Mouse (Mus musculus) hindbrain, embryonic 14.5 days (tissue): Measurements from ENCODE around the gene Slc44a2. TPM values are rescaled to one million over a fixed set of nuclear protein-coding genes. Genes with fewer than 3 reads are reported as not detected.
"Not testable (repeated sequence)": the region's sequence is repeated elsewhere in the genome, so short reads cannot be mapped to it uniquely, and the experiment has no call there.

Source experiments
- ATAC-seq: fragments of 200-750 bp; cut with Nextera tagmentation; 2 replicates; pipeline ENCODE4 v1.8.0; 2017; ENCODE audit warnings: moderate number of reproducible peaks, mild to moderate bottlenecking, moderate TSS enrichment, moderate library complexity; ENCODE audit not compliant: low FRiP score
- DNase-seq: peaks from one replicate; pipeline ENCODE4 v3.0.0-alpha.2; 2015; ENCODE audit warnings: low spot score
- H3K27ac ChIP-seq: fragments of 300-500 bp; sonication (generic); 2 replicates; pipeline ENCODE4 v1.5.1; 2014; ENCODE audit warnings: mild to moderate bottlenecking, moderate library complexity
- H3K27me3 ChIP-seq: fragments of 300-500 bp; sonication (generic); 2 replicates; pipeline ENCODE4 v1.6.1; 2014; ENCODE audit warnings: mild to moderate bottlenecking, low read length, mixed read lengths; ENCODE audit not compliant: control insufficient read depth, insufficient read depth
- H3K36me3 ChIP-seq: fragments of 300-500 bp; sonication (generic); replicated peaks from 2 replicates; pipeline ENCODE4 v1.6.1; 2014; ENCODE audit not compliant: control insufficient read depth, insufficient read depth
- H3K4me1 ChIP-seq: fragments of 300-500 bp; sonication (generic); replicated peaks from 2 replicates; pipeline ENCODE4 v1.6.1; 2014; ENCODE audit warnings: antibody characterized with exemption, low read length, mixed read lengths; ENCODE audit not compliant: control insufficient read depth, insufficient read depth
- H3K4me2 ChIP-seq: fragments of 300-500 bp; sonication (generic); replicated peaks from 2 replicates; pipeline ENCODE4 v1.6.1; 2014; ENCODE audit warnings: mild to moderate bottlenecking, moderate library complexity
- H3K4me3 ChIP-seq: fragments of 300-500 bp; sonication (generic); replicated peaks from 2 replicates; pipeline ENCODE4 v1.5.1; 2014; ENCODE audit warnings: mild to moderate bottlenecking, low read length
- H3K9ac ChIP-seq: fragments of 300-500 bp; sonication (generic); 2 replicates; pipeline ENCODE4 v1.6.1; 2014
- H3K9me3 ChIP-seq: fragments of 300-500 bp; sonication (generic); 2 replicates; pipeline ENCODE4 v1.6.1; 2016; ENCODE audit warnings: low read length; ENCODE audit not compliant: control insufficient read depth
- WGBS: fragments of 180-500 bp; shearing (Covaris S2); extraction: QIAGEN DNeasy Blood & Tissue Kit; methylation state at CpG from one replicate; pipeline ENCODE4 v1.1.7; 2014; 5-methylcytosine and 5-hydroxymethylcytosine counted together
- polyA plus RNA-seq: library from polyadenylated mRNA; unstranded; fragments of >200 nt; fragmentation: Nextera tagmentation; extraction: Ambion mirVana; gene quantifications from 2 replicates; pipeline ENCODE4 v1.2.1, GENCODE M21; 2014

Slc44a2 gene
- polyA plus RNA-seq, 1 experiment from 2014 or later: 62.3 TPM

DNA sequence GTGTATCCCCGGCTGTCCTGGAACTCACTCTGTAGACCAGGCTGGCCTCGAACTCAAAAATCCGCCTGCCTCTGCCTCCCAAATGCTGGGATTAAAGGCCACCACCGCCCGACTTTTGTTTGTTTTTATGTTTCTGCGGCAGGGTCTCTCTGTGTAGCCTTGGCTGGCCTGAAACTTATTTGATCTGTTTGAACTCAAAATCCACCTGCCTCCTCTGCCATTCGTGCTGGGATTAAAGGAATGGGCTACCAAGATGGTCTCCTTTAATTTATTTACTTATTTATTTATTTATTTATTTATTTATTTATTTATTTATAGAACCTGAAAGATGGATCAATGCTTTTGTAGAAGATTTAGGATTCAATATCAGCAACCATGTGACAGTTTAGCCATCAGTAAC is 28.6 kb upstream of the Slc44a2 start:
- 23% methylated on average over 7 of the region's 7 CpGs for WGBS
- Histone ChIP-seq H3K9ac (peak overlapping the region; percentile 16; the same call in 1 of the 2 replicates), H3K4me2 (peak overlapping the region; percentile 58), H3K4me3 (peak overlapping the region; percentile 66; the same call in 1 of the 2 replicates), H3K4me1 (peaks cover 27% of the 10 kb centered on the region)
- not testable (repeated sequence) for DNase-seq, H3K36me3 ChIP-seq, H3K9me3 ChIP-seq, ATAC-seq, H3K27me3 ChIP-seq, H3K27ac ChIP-seq

DNA sequence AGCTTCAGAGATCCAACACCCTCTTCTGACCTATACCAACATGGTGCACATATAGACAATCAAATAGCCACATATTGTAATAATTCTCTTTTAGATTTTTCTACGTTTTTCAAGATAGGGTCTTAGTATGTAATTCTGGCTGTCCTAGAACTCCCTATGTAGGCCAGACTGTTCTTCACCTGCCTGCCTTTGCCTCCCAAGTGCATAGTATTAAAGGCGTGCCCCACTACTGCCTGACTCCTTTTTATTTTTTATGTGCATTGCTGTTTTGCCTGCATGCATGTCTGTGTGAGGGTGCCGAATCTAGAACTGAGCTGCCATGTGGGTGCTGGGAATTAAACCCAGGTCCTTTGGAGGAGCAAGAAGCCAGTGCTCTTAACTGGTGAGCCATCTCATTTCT is 28.2 kb upstream of the Slc44a2 start:
- no peak overlapping the region for H3K27ac ChIP-seq
- no peak overlapping the region for H3K4me2 ChIP-seq
- no peaks in the 10 kb centered on the region for H3K27me3 ChIP-seq
- H3K36me3 ChIP-seq: no peaks in the 10 kb centered on the region
- no peak overlapping the region for H3K9ac ChIP-seq
- H3K4me3 ChIP-seq: no peak overlapping the region
- ATAC-seq (no peak), DNase-seq (no peak)
- H3K9me3 ChIP-seq: no peaks in the 10 kb centered on the region
- WGBS: 96% methylated on average over 3 of the region's 3 CpGs
- H3K4me1 ChIP-seq: peaks cover 23% of the 10 kb centered on the region

DNA sequence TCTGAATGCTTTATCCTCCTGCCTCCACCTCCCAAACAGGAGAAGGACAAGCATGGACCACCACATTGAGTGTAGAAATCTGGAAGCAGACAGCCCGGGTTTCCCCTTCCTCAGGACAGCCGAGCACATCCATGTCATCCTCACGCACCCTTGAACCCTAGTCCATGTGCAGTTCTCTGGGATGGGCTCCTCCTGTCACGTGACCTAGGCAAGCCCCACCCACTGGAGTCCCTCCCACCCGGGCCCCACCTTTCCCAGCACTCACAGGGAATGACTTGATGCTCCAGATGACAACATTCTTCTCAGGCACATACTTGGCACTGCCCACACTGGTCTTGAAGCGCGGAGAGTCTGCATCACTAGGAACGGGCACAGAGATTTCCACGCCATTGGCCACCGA is 21.5 kb upstream of the Slc44a2 start:
- Histone ChIP-seq H3K4me3 (no peak overlapping the region), H3K9me3 (no peaks in the 10 kb centered on the region), H3K36me3 (no peaks in the 10 kb centered on the region), H3K27me3 (no peaks in the 10 kb centered on the region), H3K9ac (no peak overlapping the region), H3K27ac (no peak overlapping the region), H3K4me2 (no peak overlapping the region), H3K4me1 (no peaks in the 10 kb centered on the region)
- DNase-seq: no peak
- no peak for ATAC-seq
- 87% methylated on average over 10 of the region's 10 CpGs for WGBS

- Histone ChIP-seq H3K4me1 (no peaks in the 10 kb centered on the region), H3K9me3 (no peaks in the 10 kb centered on the region)
- 89% methylated on average over 7 of the region's 7 CpGs for WGBS
Observed at GRCm38 (mm10) chr9:21305065-21305464, 15.4 kb upstream of the Slc44a2 start.

DNA sequence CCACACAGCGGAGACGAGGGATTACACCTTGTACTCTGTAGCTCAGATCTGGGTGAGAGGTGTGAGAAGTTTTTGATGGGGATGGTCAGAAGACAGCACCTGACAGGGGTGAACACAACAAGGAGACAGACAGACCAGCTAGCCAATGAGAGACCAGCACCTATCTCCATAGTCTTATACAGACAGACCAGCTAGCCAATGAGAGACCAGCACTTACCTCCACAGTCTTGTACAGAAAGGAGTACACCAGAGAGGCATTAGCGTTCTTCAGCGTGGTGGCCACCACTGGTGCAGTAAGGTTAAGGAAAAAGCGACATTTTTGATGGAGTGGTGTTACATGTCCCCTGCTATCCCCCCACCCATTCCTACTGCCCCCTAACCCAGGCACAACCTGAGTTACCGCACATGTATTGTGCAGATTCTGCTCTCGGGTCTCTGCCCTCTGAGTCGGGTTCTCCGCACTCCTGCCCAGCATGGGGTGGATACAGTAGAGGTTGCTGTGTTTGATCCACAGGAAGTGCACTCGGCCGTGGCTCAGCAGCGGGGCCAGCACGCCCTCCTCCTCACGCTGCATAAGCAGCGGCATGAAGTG is 11.3 kb upstream of the Slc44a2 start:
- no peak overlapping the region for H3K27ac ChIP-seq
- 76% methylated on average over 15 of the region's 15 CpGs for WGBS
- H3K27me3 ChIP-seq: peaks cover 19% of the 10 kb centered on the region
- H3K4me3 ChIP-seq: no peak overlapping the region
- H3K4me1 ChIP-seq: no peaks in the 10 kb centered on the region
- H3K36me3 ChIP-seq: no peaks in the 10 kb centered on the region
- 0 out of 2 replicates have a peak, but pooled peaks cover 4% of the 10 kb centered on the region for H3K9me3 ChIP-seq
- DNase-seq (no peak), ATAC-seq (no peak)
- no peak overlapping the region for H3K4me2 ChIP-seq
- H3K9ac ChIP-seq: no peak overlapping the region

More at GRCm38 (mm10) chr9:21305065-21305464, 15.4 kb upstream of the Slc44a2 start:
- H3K27me3 ChIP-seq: no peaks in the 10 kb centered on the region
- H3K27ac ChIP-seq: no peak overlapping the region
- H3K4me3 ChIP-seq: no peak overlapping the region
- H3K4me2 ChIP-seq: no peak overlapping the region
- no peak overlapping the region for H3K9ac ChIP-seq
- no peak for ATAC-seq
- no peaks in the 10 kb centered on the region for H3K36me3 ChIP-seq
- DNase-seq: no peak

- no peak overlapping the region for H3K27ac ChIP-seq
- H3K4me2 ChIP-seq: peak overlapping the region; percentile 40
- 25% methylated on average over 7 of the region's 7 CpGs for WGBS
- no peak overlapping the region for H3K9ac ChIP-seq
- DNase-seq (no peak), ATAC-seq (no peak)
- peak overlapping the region; percentile 27 for H3K4me3 ChIP-seq
- H3K4me1 ChIP-seq: no peaks in the 10 kb centered on the region
- 0 out of 2 replicates have a peak, but pooled peaks cover 4% of the 10 kb centered on the region for H3K9me3 ChIP-seq
- peaks cover 19% of the 10 kb centered on the region for H3K27me3 ChIP-seq
- H3K36me3 ChIP-seq: no peaks in the 10 kb centered on the region
Observed at GRCm38 (mm10) chr9:21311695-21312094, 8.8 kb upstream of the Slc44a2 start.

- no peak within 1 kb of the TSS for H3K9ac ChIP-seq
- H3K4me1 ChIP-seq: no peaks in the 10 kb centered on the region
- no peak within 1 kb of the TSS for H3K27ac ChIP-seq
- DNase-seq (no peak), ATAC-seq (no peak)
- 0 out of 2 replicates have a peak, but pooled peaks cover 4% of the 10 kb centered on the region for H3K9me3 ChIP-seq
- H3K4me2 ChIP-seq: peak within 1 kb of the TSS; percentile 40
- peak within 1 kb of the TSS; percentile 27 for H3K4me3 ChIP-seq
- no peaks in the 10 kb centered on the region for H3K36me3 ChIP-seq
- peaks cover 19% of the 10 kb centered on the region for H3K27me3 ChIP-seq
- WGBS: 12% methylated on average over 34 of the region's 35 CpGs
Observed at GRCm38 (mm10) chr9:21312134-21312533, 8.4 kb upstream of the Slc44a2 start, which contains the start of gene Ap1m2. Gene Ap1m2 (minus strand): TSS chr9:21312337.

DNA sequence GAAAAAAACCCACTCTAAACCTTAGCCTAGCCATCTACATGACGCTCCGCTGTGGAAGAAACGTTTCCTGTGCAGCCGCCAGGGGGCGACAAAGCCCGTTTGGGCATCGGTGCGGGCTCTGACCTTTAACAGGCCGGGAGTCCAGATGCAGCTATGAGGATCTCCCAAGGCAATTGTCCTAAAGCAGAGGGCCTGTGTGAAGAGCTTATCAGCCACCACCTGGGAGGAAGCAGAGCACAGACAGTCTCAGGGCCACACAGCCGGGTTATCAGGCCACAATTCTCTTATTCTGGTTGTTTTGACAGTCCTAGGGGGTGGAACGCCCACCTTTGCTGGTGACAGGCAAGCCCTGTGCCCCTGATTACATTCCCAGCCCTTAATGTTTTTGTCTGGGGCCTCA is 7.1 kb upstream of the Slc44a2 start:
- Histone ChIP-seq H3K27me3 (peaks cover 19% of the 10 kb centered on the region), H3K9ac (no peak overlapping the region), H3K4me1 (no peaks in the 10 kb centered on the region), H3K4me3 (no peak overlapping the region), H3K9me3 (0 out of 2 replicates have a peak, but pooled peaks cover 4% of the 10 kb centered on the region), H3K27ac (no peak overlapping the region), H3K36me3 (no peaks in the 10 kb centered on the region), H3K4me2 (no peak overlapping the region)
- DNase-seq (peak; percentile 85), ATAC-seq (peak; percentile 68; the same call in 1 of the 2 replicates)
- WGBS: 10% methylated on average over 11 of the region's 11 CpGs

- Histone ChIP-seq H3K27me3 (peaks cover 19% of the 10 kb centered on the region), H3K4me3 (no peak overlapping the region), H3K4me2 (no peak overlapping the region), H3K4me1 (no peaks in the 10 kb centered on the region), H3K27ac (no peak overlapping the region), H3K9me3 (0 out of 2 replicates have a peak, but pooled peaks cover 4% of the 10 kb centered on the region), H3K9ac (no peak overlapping the region), H3K36me3 (no peaks in the 10 kb centered on the region)
- WGBS: 91% methylated on average over 9 of the region's 9 CpGs
- DNase-seq (no peak), ATAC-seq (no peak)
Observed at GRCm38 (mm10) chr9:21314367-21315140, 5.9 kb upstream of the Slc44a2 start.
